Mouse (Mus musculus): ENCODE measurements around the gene Crybb2.

Crybb2 gene

DNA sequence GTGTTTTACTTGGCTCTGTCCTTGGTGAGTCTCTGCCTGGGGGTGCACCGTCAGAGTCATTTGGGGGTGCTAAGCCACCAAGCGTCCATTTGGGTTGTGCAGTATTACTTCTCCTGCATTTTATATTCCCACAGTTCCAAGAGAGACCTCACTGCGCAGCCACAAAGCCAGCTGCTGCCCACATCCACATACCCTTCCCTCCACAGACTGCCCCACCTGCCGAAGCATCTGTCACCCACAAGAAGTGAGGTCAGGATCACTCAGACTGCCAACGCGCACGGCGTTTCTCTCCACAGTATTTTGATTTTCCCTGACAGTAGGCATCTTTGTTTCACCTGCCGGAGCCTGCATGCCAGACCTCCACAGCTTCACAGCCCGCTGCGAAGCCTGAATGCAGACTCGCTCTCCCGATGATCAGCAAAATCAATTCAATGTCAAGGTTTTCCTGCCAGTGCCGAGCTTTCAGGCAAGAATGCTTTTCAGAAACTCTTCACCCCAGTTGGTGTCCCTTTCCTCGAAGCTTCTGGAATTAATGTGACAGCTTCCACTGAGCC, 38.6 kb downstream of the Crybb2 start:
- DNase-seq (ENCODE audit: low spot score) = no peak

DNA sequence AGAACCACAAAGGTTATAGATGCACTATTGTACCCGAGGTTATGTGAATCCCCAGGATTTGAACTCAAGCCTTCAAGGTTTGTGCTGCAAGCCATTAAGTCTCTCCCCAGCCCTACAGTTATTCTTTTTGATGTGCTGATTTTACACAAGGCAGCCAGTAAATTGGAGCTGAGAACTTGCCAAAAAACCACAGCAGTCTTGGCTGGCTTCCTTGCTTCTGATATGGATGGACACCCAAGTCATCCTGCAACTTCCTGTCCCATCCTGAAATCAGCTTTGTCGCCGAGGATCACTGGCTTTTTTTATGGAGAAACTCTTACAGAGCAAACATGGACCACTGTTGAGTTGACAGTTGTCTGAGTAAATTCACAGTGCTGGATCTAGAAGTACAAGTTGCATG, 39.8 kb downstream of the Crybb2 start:
- no peak for DNase-seq (ENCODE audit: low spot score)

DNA sequence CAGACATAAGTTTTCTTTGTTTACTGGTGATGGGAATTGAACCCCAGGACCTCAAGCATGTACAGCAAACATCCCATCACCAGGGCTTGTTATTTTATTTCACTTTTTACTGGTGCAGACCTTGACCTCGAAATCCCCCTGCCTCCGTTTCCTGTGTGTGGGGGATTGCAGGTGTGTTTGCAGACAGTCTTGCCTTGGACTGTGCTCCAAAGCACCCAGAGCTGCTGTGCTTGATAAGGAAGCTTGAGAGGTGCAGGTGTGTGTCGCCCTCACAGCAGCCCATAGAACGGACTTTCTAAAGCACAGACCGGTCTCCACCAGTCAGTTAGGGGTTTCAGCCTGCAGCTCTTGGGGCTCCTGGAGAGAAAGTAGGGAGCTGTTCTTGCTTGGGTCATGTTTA, 43.2 kb downstream of the Crybb2 start:
- DNase-seq (ENCODE audit: low spot score) = no peak

DNA sequence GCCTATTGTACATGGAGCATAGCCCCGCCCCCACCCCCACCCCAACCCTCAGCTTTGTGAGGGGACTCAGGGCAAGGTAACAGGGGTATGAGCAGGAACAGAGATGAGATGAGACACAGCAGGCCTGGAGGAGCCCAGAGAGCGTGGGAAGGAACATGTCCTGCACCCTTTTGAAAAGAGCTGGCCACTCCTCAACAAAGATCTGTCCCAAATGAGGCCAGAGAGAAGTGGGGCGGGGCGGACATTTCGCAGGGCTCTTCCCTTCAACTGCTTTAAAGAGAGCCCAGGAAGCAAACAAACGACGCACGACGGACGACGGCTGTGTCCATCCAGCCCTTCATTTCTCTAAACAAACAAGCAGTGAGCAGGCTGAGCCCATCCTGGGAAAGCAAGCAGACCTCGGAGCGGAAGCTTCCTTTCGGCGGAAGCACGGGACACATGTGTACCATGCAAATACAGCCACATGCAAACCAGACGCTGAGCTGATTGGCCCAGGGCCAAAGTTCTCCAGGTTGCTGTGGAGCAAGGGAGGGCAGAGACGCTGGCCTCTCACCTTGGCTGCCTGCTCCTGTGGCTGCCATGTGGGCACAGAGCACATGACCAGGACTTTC, 45.7 kb downstream of the Crybb2 start:
- DNase-seq (ENCODE audit: low spot score) = peak; percentile 67

DNA sequence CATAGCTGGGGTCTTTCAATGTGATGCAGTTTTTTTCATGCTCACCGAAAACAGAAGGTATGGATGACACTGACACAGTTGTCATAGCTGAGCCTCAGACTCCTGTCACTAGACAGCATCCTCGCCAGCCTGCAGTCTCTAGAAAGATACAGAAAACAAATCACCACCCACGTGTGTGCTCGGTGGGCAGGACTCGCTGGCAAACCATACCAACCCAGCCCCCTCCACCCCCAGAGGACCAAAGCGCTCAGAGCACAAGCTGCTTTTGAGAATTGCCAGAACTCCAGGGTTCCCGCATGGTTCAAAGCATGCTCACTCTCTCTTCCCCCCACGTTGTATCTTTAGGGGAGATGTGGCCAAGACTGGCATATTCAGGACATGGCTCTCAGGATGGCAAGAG, 51.7 kb downstream of the Crybb2 start:
- DNase-seq (ENCODE audit: low spot score) = no peak

DNA sequence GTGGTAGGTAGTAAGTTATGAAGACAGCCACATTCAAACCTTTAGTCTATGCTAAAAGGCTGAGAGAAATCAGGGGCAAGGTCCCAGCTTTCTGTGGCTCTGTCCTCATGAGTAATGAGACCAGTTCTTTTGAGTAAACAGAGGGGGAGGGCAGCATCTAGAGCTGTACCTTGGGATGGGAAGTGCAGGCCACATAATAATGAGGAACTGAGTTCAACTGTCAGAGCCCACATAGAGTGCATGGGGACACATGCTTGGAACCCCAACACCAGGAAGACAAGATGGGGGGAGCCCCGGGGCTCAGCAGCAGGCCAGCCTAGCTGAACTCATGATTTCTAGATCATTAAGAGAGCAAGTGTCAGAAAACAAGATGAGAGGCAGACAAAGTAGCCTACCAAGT, 52.9 kb downstream of the Crybb2 start:
- no peak for DNase-seq (ENCODE audit: low spot score)

DNA sequence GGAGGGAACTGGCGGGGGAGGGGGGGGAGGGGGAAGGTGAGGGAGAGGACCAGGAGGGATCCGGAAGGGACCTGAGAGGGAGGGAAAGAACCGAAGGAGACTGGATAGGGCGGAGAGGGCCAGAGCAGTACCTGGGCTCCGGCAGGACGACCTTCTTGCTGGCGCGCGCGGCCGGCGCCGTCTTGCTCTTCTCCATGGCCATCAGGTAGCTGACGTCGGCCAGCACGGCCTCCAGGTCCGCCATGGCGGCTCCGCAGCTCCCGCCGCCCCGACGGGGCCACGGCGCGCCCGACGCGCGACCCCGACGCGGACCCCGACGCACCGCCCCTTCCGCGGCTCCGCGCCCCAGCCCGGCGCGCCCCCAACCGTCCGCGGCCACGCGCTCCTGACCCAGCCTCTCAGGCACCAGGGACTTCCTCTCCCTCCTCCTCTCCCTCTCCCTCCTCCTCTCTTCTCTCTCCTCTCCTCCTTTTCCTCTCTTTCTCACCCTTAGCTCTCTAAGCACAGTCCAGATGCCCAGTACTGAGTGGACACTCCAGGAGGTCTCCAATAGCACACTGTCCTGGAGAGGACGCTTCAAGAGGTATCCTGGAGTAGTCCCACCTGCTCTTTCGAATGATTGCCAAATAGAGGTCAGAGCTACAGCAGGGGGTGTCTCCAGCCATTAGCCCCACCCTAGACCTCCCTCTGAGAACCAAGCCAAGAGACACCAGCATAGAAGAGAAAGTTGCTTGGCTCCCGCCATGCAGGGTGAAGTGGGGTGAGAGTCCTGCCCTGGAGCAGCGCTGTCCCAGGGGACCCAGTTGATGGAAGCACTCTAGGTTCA, 54.5 kb downstream of the Crybb2 start, which contains the start of gene Grk3:
Gene Grk3 (minus strand): TSS at position 556 of the 826 bp plus-strand sequence.
- DNase-seq (ENCODE audit: low spot score) = peak; percentile 48

DNA sequence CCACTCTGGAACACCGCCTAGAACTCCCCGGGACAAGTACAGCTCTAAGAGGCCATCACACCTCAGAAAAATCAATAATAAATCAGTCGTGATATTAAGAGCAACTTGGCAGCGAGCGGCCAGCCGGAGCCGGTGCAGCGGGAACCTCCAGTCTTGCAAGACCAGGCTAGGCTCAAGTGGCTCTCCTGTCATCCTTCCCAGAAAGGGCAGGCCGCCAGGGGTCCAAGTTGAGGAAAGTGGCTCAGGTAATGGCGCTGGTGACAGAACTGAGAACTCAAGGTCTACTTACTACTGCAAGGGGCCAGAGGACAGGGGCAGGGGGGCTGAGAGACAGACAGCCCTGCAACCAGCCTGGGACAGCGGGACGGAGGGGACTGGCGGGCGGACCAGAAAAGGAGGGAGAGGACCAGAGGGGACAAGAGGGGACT, 55.1 kb downstream of the Crybb2 start:
- DNase-seq (ENCODE audit: low spot score) = peak; percentile 63

DNA sequence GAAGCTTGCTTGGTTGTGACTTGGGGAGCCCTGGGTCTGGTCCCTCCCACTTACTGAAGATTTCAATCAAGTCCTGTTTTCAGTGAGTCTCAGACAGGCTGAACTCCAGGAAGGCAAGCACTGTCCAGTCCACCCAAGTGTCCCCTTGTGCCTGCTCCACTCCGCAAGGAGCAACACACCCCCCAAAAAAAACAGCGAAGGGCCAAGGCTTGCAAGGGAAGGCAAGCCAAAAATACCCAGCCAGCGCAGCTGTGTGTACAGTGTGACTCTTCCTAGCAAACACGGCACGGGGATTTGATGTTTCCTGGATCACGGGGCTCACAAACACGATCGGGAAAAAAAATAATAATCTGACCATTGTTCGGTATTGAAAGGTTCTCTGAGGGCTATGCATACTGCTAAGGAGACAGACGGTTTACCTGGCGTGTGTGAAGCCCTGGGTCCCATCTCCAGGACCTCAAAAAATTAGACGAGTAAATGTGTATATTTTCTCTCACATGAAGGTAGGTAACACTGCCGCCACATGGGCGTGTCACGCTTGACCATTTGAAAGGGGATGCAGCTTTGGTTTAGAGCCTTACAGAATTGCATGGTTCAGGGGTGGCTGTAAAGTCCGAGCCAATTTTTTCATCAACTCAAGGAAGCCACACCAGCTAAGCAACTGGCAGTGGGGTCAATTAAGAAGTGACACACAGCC, 55.7 kb downstream of the Crybb2 start:
- peak; percentile 5 for DNase-seq (ENCODE audit: low spot score)

DNA sequence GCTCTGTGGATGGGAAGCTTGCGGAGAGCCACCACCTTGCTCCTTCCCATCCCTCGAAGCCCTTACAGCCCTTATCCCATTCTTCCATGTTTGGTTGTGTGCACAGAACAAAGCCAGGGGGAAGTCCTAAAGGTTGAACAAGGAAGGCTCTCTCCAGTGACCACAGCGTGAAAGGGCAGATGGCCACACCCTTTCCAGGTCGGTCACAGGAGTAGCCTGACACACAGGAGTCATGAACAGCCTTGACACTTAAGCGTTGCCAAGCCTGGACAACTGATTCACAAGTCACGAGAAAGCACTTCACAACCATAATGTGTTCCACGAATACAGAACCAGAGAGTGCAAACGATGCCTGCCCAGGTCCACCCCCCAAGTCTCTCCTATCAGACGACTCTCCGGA, 58.0 kb downstream of the Crybb2 start:
- DNase-seq (ENCODE audit: low spot score) = no peak

DNA sequence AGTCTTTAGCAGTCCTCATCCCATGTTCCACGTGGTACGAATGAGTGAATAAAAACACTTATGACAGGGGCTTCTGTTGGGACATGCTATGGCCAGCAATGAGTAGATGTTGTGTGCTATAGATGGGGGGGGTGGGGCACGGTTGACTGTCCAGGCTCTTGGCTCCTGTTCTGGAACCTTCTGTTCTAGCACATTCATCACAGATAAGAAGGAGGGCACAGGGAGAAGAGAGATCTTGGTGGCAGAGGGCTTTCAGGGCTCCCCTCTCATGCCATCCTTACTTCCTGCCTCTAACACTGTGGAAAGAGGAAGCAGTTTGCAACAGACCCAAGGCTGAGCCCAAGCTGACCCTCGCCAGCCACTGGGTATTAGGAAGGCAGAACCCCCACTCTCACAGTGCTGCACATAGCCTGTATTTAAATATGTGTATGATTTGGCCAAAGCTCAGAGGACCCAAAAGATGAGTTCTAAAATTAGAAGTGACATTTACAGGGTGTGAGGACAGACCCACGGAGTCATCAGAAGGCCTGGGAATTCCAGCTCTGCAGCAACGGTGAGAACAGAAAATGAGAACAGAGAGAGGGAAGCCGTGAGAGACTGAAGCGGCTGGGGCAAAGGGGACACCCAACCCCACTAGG, 60.6 kb downstream of the Crybb2 start:
- DNase-seq (ENCODE audit: low spot score) = no peak

DNA sequence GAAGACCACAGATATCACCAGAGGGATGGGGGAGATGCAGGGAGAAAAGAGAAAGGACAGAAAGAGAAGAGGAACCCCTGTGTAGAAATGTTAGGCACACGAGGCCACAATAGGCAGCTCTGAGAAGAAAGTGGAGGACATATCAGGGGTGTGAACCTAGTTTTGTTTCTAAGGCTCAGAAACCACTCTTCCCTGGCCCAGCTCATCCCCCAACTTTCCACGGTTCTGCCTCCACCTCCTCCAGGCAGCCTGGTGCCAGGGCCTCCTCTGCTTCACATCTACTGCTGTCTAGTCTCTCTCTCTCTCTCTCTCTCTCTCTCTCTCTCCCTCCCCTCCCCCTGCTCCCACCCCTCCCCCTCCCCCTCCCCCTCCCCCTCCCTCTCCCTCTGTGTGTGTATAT, 61.4 kb downstream of the Crybb2 start:
- DNase-seq (ENCODE audit: low spot score) = no peak
